Mouse (Mus musculus): ENCODE data around the gene Nrxn2.

- TF ChIP-seq EP300 (IDR thresholded peaks at IDR 0.05; ENCODE audit: insufficient read depth, low read depth, low read length) (no peak), CTCF (IDR thresholded peaks at IDR 0.05; ENCODE audit: low read depth, low read length) (no peak), POLR2A (IDR thresholded peaks at IDR 0.05; ENCODE audit: insufficient read depth, low read length) (no peak)
Measured at GRCm38 (mm10) chr19:6553174-6553573, 134.6 kb downstream of the Nrxn2 start.

All from ES-Bruce4 (cell line).